Mouse (Mus musculus) limb, embryonic 13.5 days (tissue): ENCODE results near the gene Rbfox1. TPM values are rescaled to one million over a fixed set of nuclear protein-coding genes. Genes with fewer than 3 reads are reported as not detected.
A peak's percentile ranks its signal among the peaks of the same experiment; 100 is the strongest.

Experiments
- ATAC-seq: fragments of 200-750 bp; cut with Nextera tagmentation; 2 replicates; pipeline ENCODE4 v1.8.0; 2017; ENCODE audit warnings: low read depth, moderate number of reproducible peaks, moderate TSS enrichment; ENCODE audit not compliant: low FRiP score
- H3K27ac ChIP-seq: fragments of 300-500 bp; sonication (generic); 2 replicates; pipeline ENCODE4 v1.5.1; 2015; ENCODE audit warnings: inconsistent platforms, mild to moderate bottlenecking, moderate library complexity
- H3K27me3 ChIP-seq: fragments of 300-500 bp; sonication (generic); 2 replicates; pipeline ENCODE4 v1.6.1; 2015; ENCODE audit warnings: mild to moderate bottlenecking, inconsistent platforms
- H3K36me3 ChIP-seq: fragments of 300-500 bp; sonication (generic); 2 replicates; pipeline ENCODE4 v1.6.1; 2015; ENCODE audit warnings: inconsistent platforms, mild to moderate bottlenecking, moderate library complexity
- H3K4me1 ChIP-seq: fragments of 300-500 bp; sonication (generic); 2 replicates; pipeline ENCODE4 v1.6.1; 2015; ENCODE audit warnings: inconsistent platforms
- H3K4me2 ChIP-seq: fragments of 300-500 bp; sonication (generic); replicated peaks from 2 replicates; pipeline ENCODE4 v1.6.1; 2015; ENCODE audit warnings: inconsistent platforms, mild to moderate bottlenecking, moderate library complexity
- H3K4me3 ChIP-seq: fragments of 300-500 bp; sonication (generic); 2 replicates; pipeline ENCODE4 v1.5.1; 2015; ENCODE audit warnings: moderate library complexity, mild to moderate bottlenecking, inconsistent platforms
- H3K9ac ChIP-seq: fragments of 300-500 bp; sonication (generic); 2 replicates; pipeline ENCODE4 v1.6.1; 2015; ENCODE audit warnings: mild to moderate bottlenecking, inconsistent platforms
- H3K9me3 ChIP-seq: fragments of 300-500 bp; sonication (generic); 2 replicates; pipeline ENCODE4 v1.6.1; 2016; ENCODE audit warnings: inconsistent platforms
- WGBS: fragments of 180-500 bp; shearing (Covaris S2); methylation state at CpG from one replicate; pipeline ENCODE4 v1.1.7; 2015; 5-methylcytosine and 5-hydroxymethylcytosine counted together
- polyA plus RNA-seq: library from polyadenylated mRNA; unstranded; fragments of >200 nt; fragmentation: Nextera tagmentation; extraction: Ambion mirVana; gene quantifications from 2 replicates; pipeline ENCODE4 v1.2.1, GENCODE M21; 2015

Rbfox1 gene
- polyA plus RNA-seq, 1 experiment from 2014 or later, result 4.1 TPM

GRCm38 (mm10) chr16:6348581-6349241 lies 463.6 kb downstream of the Rbfox1 start:
- H3K27ac ChIP-seq, result no peak overlapping the region
- peak overlapping the region; percentile 67 for H3K4me2 ChIP-seq
- WGBS, result under 1% methylated on average over 41 of the region's 41 CpGs
- H3K9me3 ChIP-seq, result no peaks in the 10 kb centered on the region
- peaks cover 11% of the 10 kb centered on the region; the same call in 1 of the 2 replicates for H3K4me1 ChIP-seq
- H3K4me3 ChIP-seq, result peak overlapping the region; percentile 40
- peaks cover 54% of the 10 kb centered on the region for H3K27me3 ChIP-seq
- peak; percentile 69 for ATAC-seq
- no peaks in the 10 kb centered on the region for H3K36me3 ChIP-seq
- H3K9ac ChIP-seq, result peak overlapping the region; percentile 0; the same call in 1 of the 2 replicates

- 35% methylated on average over 16 of the region's 16 CpGs for WGBS
- H3K9ac ChIP-seq, result no peak overlapping the region
- no peak for ATAC-seq
- peaks cover 11% of the 10 kb centered on the region; the same call in 1 of the 2 replicates for H3K4me1 ChIP-seq
- H3K27ac ChIP-seq, result no peak overlapping the region
- H3K27me3 ChIP-seq, result peaks cover 54% of the 10 kb centered on the region
- H3K36me3 ChIP-seq, result no peaks in the 10 kb centered on the region
- peak overlapping the region; percentile 40 for H3K4me3 ChIP-seq
- H3K4me2 ChIP-seq, result peak overlapping the region; percentile 67
- H3K9me3 ChIP-seq, result no peaks in the 10 kb centered on the region
Observed at GRCm38 (mm10) chr16:6349381-6349780, 464.2 kb downstream of the Rbfox1 start.

GRCm38 (mm10) chr16:6350256-6350655 lies 465.1 kb downstream of the Rbfox1 start:
- no peak overlapping the region for H3K9ac ChIP-seq
- no peaks in the 10 kb centered on the region for H3K9me3 ChIP-seq
- H3K4me2 ChIP-seq, result no peak overlapping the region
- peaks cover 11% of the 10 kb centered on the region; the same call in 1 of the 2 replicates for H3K4me1 ChIP-seq
- H3K4me3 ChIP-seq, result no peak overlapping the region
- ATAC-seq, result no peak
- no peaks in the 10 kb centered on the region for H3K36me3 ChIP-seq
- H3K27me3 ChIP-seq, result peaks cover 54% of the 10 kb centered on the region
- H3K27ac ChIP-seq, result no peak overlapping the region
- WGBS, result 83% methylated on average over 11 of the region's 11 CpGs

GRCm38 (mm10) chr16:6353191-6353590 lies 468.0 kb downstream of the Rbfox1 start:
- no peak overlapping the region for H3K9ac ChIP-seq
- no peak overlapping the region for H3K27ac ChIP-seq
- H3K4me3 ChIP-seq, result no peak overlapping the region
- no peaks in the 10 kb centered on the region for H3K9me3 ChIP-seq
- no peak overlapping the region for H3K4me2 ChIP-seq
- 86% methylated on average over 5 of the region's 5 CpGs for WGBS
- peaks cover 11% of the 10 kb centered on the region; the same call in 1 of the 2 replicates for H3K4me1 ChIP-seq
- H3K27me3 ChIP-seq, result peaks cover 33% of the 10 kb centered on the region
- no peak for ATAC-seq
- H3K36me3 ChIP-seq, result no peaks in the 10 kb centered on the region

GRCm38 (mm10) chr16:6356931-6357330 lies 471.8 kb downstream of the Rbfox1 start:
- H3K4me2 ChIP-seq, result no peak overlapping the region
- no peak for ATAC-seq
- H3K4me1 ChIP-seq, result no peaks in the 10 kb centered on the region
- H3K4me3 ChIP-seq, result no peak overlapping the region
- no peaks in the 10 kb centered on the region for H3K36me3 ChIP-seq
- H3K9me3 ChIP-seq, result no peaks in the 10 kb centered on the region
- H3K9ac ChIP-seq, result no peak overlapping the region
- 69% methylated on average over 3 of the region's 3 CpGs for WGBS
- H3K27ac ChIP-seq, result no peak overlapping the region
- H3K27me3 ChIP-seq, result no peaks in the 10 kb centered on the region

- H3K9ac ChIP-seq, result no peak overlapping the region
- H3K4me1 ChIP-seq, result no peaks in the 10 kb centered on the region
- H3K36me3 ChIP-seq, result no peaks in the 10 kb centered on the region
- 87% methylated on average over 2 of the region's 2 CpGs for WGBS
- no peak for ATAC-seq
- no peaks in the 10 kb centered on the region for H3K27me3 ChIP-seq
- H3K27ac ChIP-seq, result no peak overlapping the region
- no peaks in the 10 kb centered on the region for H3K9me3 ChIP-seq
- no peak overlapping the region for H3K4me3 ChIP-seq
- H3K4me2 ChIP-seq, result no peak overlapping the region
Observed at GRCm38 (mm10) chr16:6365793-6366192, 480.6 kb downstream of the Rbfox1 start.

- Histone ChIP-seq H3K27me3 (no peaks in the 10 kb centered on the region), H3K4me2 (no peak overlapping the region), H3K36me3 (no peaks in the 10 kb centered on the region), H3K4me3 (no peak overlapping the region), H3K9ac (no peak overlapping the region), H3K9me3 (no peaks in the 10 kb centered on the region), H3K4me1 (no peaks in the 10 kb centered on the region), H3K27ac (no peak overlapping the region)
- WGBS, result 77% methylated on average over 6 of the region's 6 CpGs
- no peak for ATAC-seq
Observed at GRCm38 (mm10) chr16:6366649-6367048, 481.5 kb downstream of the Rbfox1 start.

- H3K27me3 ChIP-seq, result no peaks in the 10 kb centered on the region
- WGBS, result 83% methylated on average over 3 of the region's 3 CpGs
- no peaks in the 10 kb centered on the region for H3K36me3 ChIP-seq
- no peak overlapping the region for H3K27ac ChIP-seq
- no peak overlapping the region for H3K9ac ChIP-seq
- H3K4me3 ChIP-seq, result no peak overlapping the region
- no peak for ATAC-seq
- no peak overlapping the region for H3K4me2 ChIP-seq
- 0 out of 2 replicates have a peak, but pooled peaks cover 3% of the 10 kb centered on the region for H3K4me1 ChIP-seq
- H3K9me3 ChIP-seq, result no peaks in the 10 kb centered on the region
Observed at GRCm38 (mm10) chr16:6380924-6381323, 495.8 kb downstream of the Rbfox1 start.

- Histone ChIP-seq H3K36me3 (no peaks in the 10 kb centered on the region), H3K4me1 (0 out of 2 replicates have a peak, but pooled peaks cover 3% of the 10 kb centered on the region), H3K4me2 (no peak overlapping the region), H3K27ac (no peak overlapping the region), H3K4me3 (no peak overlapping the region), H3K9me3 (no peaks in the 10 kb centered on the region), H3K9ac (no peak overlapping the region), H3K27me3 (no peaks in the 10 kb centered on the region)
- no peak for ATAC-seq
- 63% methylated on average over 2 of the region's 2 CpGs for WGBS
Observed at GRCm38 (mm10) chr16:6381572-6381971, 496.4 kb downstream of the Rbfox1 start.

- Histone ChIP-seq H3K4me1 (0 out of 2 replicates have a peak, but pooled peaks cover 3% of the 10 kb centered on the region), H3K27ac (no peak overlapping the region), H3K9ac (no peak overlapping the region), H3K4me2 (no peak overlapping the region), H3K27me3 (no peaks in the 10 kb centered on the region), H3K4me3 (no peak overlapping the region), H3K36me3 (no peaks in the 10 kb centered on the region), H3K9me3 (no peaks in the 10 kb centered on the region)
- no peak for ATAC-seq
- 84% methylated on average over 5 of the region's 5 CpGs for WGBS
Observed at GRCm38 (mm10) chr16:6382712-6383111, 497.6 kb downstream of the Rbfox1 start.

- ATAC-seq, result no peak
- Histone ChIP-seq H3K9me3 (no peaks in the 10 kb centered on the region), H3K27me3 (no peaks in the 10 kb centered on the region), H3K4me2 (no peak overlapping the region), H3K36me3 (no peaks in the 10 kb centered on the region), H3K9ac (no peak overlapping the region), H3K4me1 (no peaks in the 10 kb centered on the region), H3K4me3 (no peak overlapping the region), H3K27ac (no peak overlapping the region)
- 84% methylated on average over 6 of the region's 6 CpGs for WGBS
Observed at GRCm38 (mm10) chr16:6390278-6390930, 505.2 kb downstream of the Rbfox1 start.

- no peak overlapping the region for H3K9ac ChIP-seq
- H3K27me3 ChIP-seq, result no peaks in the 10 kb centered on the region
- no peaks in the 10 kb centered on the region for H3K9me3 ChIP-seq
- H3K36me3 ChIP-seq, result no peaks in the 10 kb centered on the region
- no peaks in the 10 kb centered on the region for H3K4me1 ChIP-seq
- no peak overlapping the region for H3K27ac ChIP-seq
- H3K4me3 ChIP-seq, result no peak overlapping the region
- ATAC-seq, result no peak
- 58% methylated on average over 8 of the region's 8 CpGs for WGBS
- no peak overlapping the region for H3K4me2 ChIP-seq
Observed at GRCm38 (mm10) chr16:6396676-6397409, 511.7 kb downstream of the Rbfox1 start.
